Mouse (Mus musculus): Measurements from ENCODE around the gene Sft2d1.
"Not testable (repeated sequence)": the region's sequence is repeated elsewhere in the genome, so short reads cannot be mapped to it uniquely, and the experiment has no call there.

The Sft2d1 gene

DNA sequence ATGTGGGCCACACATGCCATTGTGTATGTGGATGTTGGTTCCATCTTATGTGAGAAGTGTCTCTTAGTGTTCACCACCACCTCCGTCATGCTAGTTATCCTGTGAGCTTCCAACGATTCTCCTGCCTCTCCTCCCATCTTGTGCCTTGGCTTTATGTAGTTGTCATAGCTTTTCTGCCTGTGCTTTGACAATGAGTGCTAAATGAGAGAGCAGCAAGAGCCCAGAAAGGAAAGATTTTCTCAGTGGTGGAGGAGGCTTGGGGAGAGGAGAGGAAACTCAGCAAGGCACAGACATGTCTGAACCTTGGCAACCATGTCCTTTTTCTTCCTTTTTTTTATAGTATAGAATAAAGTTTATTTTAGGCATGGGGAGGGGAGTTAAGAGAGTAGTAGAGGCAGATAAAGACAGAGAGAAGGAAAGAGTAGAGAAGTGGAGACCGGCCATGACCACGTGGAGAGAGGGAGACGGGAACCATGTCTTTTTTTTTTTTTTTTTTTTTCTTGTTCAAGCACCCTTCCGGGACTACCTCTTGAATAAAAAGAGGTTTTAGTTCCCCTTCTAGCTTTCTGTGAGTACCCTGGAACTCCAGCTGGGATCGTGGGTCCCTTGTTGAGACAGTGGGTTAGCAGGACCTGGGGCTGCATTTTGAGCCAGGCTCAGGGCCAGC lies 8.0 kb upstream of the Sft2d1 start:
- DNase-seq (ENCODE audit: low read depth, low spot score): no peak

DNA sequence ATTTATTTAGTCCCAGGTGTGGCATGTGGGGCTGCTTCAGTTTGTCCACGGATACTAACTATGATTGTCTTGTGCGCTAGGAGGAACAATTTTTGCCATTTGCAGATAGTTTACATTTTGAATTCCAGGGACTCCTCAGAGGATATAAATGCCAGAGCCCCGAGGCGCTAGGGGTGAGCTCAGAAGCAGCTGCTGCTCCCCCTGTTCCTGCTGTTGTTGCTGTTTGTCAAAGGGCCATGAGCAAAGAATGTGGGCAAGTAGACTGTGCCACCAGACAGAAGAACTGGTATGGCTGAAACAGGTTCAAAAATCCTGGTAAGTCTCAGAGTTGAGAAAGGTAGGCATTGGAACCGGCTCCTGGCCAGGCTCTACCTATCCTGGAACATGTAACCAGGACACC lies 7.2 kb upstream of the Sft2d1 start:
- no peak for DNase-seq (ENCODE audit: low read depth, low spot score)

- no peak for DNase-seq (ENCODE audit: low read depth, low spot score)
Observed at GRCm38 (mm10) chr17:8305801-8306200, 5.1 kb upstream of the Sft2d1 start.

- DNase-seq (ENCODE audit: low read depth, low spot score): no peak
Observed at GRCm38 (mm10) chr17:8311751-8312150, 849 bp downstream of the Sft2d1 start.

DNA sequence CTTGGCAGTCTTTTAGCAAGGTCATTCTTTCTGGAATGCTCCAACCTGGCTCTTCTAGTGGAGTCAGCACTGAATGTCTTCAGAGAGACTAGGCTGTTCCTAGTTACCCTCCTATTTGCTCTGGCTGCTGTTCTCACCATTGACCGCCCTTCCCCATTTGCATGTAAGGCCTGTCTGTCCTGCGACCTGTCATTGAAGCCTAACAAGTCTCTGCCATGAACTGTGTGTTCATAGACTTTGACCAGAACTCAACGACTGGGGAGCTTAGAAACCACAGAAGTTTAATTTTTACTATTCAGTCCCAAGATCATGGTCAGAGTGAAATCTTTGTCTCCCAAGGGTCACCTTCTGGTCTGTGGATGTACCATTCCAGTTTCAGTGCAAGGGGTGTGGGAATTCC lies 3.1 kb downstream of the Sft2d1 start:
- DNase-seq (ENCODE audit: low read depth, low spot score): no peak

DNA sequence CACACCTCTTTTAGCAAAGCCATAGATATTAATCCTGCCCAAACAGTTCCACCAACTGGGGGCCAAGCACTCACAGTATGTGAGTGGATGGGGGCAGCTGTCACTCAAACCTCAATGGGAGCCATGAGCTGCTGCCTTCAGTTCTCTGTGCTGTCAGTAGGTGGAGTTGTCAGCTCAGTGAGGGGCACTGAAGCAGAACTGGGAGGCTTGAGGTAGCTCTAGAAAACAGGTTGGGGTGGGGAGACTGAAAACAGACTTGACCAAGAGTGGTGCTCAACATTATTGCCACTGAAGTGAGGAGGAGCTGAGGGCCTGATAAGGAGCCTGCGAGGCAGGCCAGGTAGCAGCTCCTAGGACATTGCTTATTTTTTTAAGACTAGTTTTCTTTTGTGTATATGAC lies 5.3 kb downstream of the Sft2d1 start:
- no peak for DNase-seq (ENCODE audit: low read depth, low spot score)

DNA sequence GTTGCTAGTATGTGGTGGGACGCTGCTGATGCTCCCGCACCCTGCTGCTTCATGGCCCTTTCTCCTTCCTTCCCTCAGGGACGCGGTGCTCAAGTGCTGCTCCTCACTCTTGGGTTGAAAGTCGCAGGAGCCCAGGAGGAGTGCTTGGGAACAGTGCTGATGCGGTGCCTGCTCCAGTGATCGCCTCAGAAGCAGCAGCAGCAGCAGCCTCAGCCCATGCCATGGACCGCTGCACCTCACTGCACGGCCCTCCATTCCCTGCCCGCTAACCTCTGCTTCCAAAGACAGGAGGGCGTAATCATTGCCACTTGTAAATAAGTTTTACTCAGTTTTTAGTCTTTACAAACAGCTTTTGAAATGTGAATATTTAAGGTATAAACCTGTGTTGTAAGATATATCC lies 16.0 kb downstream of the Sft2d1 start:
- not testable (repeated sequence) for DNase-seq (ENCODE audit: low read depth, low spot score)

DNA sequence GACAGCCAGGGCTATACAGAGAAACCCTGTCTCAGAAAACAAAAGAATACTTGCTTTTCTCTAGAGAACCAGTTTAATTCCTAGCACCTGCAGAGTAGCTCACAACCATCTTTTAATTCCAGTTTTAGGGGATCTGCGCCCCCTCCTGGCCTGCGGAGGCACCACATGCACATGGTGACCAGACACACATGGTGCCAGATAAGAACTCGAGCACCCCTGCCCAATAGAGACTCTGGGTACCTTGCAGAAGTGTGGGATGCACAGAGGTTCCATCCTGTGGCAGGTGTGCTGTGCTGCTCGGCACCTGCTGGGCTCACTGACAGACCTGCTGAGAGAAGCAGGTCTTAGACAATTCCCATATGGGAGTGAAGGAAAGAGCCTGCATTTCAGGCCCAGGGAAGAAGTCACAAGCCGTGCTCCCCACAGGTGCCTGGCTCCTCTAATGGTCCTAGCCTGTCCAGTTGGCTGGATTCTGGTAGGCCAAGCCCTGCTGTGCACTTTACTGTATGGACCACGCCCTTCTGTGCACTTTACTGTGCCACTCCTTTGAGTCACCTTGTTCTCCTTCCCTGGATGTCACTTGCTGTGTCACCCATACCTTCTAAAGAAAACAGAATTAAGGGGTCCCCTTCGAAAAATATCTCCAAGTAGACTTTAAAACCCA lies 17.7 kb downstream of the Sft2d1 start:
- no peak for DNase-seq (ENCODE audit: low read depth, low spot score)

DNA sequence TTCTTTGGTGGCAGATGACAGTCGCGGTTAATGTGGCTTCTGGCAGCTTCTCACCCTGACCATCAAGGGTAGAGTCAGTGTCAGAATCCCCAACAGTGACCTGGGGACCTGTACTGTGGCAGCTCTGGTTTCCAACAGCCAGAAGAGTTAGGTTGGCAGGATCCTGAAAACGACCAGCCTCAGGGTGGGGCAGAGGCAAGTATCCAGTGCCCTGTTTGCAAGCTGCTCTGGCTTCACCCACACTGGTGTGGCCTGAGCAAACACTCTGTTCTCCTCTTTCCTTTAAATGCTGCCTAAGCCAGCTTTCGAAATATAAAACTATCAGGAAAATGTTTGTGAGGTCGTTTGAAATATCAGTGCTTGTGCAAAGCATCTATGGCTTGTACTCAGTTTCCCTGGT lies 19.7 kb downstream of the Sft2d1 start:
- no peak for DNase-seq (ENCODE audit: low read depth, low spot score)

DNA sequence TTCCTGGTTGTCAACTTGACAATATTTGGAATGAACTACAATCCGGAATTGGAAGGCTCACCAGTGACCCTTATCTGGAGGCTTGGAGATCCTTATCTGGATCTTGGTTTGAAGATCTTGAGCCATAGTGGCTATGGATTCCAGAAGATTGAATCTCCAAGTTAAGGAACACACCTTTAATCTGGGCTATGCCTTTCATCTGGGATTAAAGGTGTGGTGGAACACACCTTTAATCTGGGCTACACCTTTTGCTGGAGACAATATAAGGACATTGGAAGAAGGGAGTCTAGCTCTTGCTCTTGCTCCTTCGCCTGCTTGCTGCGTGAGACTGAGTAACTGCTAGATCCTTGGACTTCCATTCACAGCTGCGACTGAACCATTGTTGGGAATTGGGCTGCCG lies 26.3 kb downstream of the Sft2d1 start, which contains the start of gene Prr18:
TSS of gene Prr18 (plus strand) at position 301 of the 400 bp plus-strand sequence.
- not testable (repeated sequence) for DNase-seq (ENCODE audit: low read depth, low spot score)

GRCm38 (mm10) chr17:8339666-8340374 lies 28.9 kb downstream of the Sft2d1 start:
- DNase-seq (ENCODE audit: low read depth, low spot score): no peak

DNA sequence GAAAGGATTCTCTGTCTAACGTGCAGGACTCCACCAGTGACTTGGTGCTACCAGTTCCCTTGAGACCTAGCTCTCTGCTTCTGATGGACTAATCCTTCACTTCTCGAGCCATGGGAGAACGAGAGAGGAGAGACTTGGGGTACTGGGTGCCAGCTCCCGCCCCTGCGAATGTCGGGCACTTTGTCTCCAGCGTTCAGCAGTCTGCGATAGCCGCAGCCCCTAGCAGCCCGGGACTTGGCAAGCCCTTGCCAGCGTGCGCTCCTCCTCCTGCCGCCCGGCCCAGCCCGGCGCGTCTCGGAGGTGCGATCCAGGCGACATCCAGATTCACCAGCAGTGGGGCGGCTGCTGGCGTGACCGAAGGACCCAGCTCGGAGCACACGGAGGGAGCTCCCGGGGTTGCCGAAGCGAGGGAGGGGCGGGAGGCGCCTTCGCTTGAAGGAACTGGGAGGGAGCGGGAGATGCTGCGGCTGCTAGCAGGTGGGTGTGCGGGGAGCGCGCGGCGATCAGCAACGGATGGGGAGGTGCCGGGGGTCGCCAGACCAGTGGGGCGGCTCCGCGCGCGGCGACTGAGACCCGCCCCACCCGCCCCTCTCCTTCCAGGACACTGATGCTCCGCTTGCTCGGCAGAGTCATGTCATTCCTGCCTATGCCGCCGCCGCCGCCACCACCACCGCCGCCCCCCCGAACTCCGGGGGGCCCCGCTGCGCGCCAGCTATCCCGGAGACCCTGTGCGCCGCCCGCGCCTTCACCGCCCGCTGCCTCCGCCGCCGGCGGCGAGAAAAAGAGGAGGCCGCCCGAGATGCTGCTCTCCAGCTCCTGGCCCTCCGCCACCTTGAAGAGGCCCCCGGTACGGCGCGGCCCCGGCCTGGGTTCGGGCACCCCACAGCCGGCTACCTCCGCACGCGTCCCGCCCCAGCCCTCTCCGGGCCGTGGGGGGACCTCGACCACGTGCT lies 29.8 kb downstream of the Sft2d1 start:
- DNase-seq (ENCODE audit: low read depth, low spot score): no peak

- no peak for DNase-seq (ENCODE audit: low read depth, low spot score)
Observed at GRCm38 (mm10) chr17:8341360-8341963, 30.6 kb downstream of the Sft2d1 start.

- no peak for DNase-seq (ENCODE audit: low read depth, low spot score)
Observed at GRCm38 (mm10) chr17:8342706-8343105, 31.8 kb downstream of the Sft2d1 start.

DNA sequence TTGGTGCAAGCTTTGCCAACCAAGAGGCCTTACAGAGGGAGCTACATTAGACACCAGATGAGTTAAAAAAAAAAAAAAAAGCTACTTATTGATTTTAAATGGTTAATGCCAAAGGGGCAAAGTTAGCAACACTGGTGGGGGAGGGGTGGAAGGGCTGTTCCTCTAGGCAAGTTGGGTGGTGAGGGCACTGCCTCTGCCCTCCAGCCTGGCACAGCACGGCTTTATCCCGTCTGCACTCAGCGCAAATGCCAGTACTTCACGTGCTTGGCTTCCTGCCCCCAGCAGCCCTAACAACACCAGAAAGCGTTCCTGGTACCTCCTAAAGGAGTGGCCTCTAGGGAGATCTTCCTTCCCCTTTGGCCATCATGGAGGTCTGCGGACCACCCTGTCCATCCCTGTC lies 32.5 kb downstream of the Sft2d1 start:
- DNase-seq (ENCODE audit: low read depth, low spot score): no peak

GRCm38 (mm10) chr17:8347765-8348285 lies 36.9 kb downstream of the Sft2d1 start:
- DNase-seq (ENCODE audit: low read depth, low spot score): no peak

- DNase-seq (ENCODE audit: low read depth, low spot score): no peak
Observed at GRCm38 (mm10) chr17:8348941-8349340, 38.0 kb downstream of the Sft2d1 start.

GRCm38 (mm10) chr17:8351088-8351487 lies 40.2 kb downstream of the Sft2d1 start:
- DNase-seq (ENCODE audit: low read depth, low spot score): no peak

DNA sequence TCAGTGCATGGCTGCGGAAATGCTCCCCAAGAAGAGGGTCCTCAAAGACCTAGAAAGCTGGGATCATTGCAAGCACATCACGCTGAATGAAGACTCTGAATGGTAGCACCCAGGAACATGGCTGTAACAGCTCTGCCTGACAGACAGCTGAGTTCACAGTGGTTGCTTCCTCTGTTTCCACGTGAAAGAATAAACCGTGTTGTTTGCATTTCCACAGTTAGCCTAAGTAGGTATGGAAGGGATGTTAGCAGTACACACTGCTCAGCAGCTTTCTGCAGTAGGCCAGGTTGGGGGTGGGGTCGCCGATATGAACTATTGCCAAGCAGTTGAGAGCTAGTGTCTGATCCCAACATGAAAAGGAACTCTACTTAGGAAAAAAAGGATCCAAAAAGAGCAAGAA lies 44.8 kb downstream of the Sft2d1 start, which contains the start of gene T2:
TSS of gene T2 (plus strand) at position 301 of the 400 bp plus-strand sequence.
- DNase-seq (ENCODE audit: low read depth, low spot score): no peak

DNA sequence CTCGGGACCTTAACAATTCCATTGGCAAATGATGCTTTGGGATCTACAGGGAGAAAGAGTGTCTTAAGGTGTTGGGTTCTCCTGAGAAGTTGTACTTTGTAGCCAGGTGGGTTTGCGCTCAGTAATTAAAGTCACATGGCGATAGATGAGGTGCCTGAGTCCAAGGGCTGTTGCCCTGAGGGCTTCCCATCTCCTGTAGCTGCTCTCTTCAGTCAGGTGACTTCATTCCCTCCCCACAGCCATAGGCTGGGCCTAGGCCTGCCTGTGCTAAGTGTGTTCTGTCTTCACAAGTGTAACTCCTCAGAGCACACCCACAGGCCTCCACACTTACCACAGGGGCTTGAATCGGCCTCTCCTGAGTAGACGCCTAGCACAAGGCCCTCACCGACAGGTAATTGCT lies 46.6 kb downstream of the Sft2d1 start:
- no peak for DNase-seq (ENCODE audit: low read depth, low spot score)

DNA sequence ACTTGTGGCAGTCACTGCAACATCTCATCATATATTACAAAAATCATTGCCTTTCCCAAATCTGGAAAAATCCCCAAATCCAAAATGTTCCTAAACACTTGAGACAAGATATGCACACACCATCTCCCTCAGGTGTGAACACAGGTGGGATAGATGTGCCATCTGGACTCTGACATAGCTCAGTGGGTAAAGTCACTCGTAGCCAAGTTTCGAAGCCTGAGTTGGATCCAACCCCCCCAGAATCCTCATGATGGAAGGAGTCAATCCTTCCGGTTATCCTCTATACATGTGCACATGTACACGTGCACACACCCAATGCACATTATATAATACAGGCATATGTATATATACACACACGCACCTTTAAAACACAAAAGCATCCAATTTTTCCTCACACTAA lies 50.0 kb downstream of the Sft2d1 start:
- no peak for DNase-seq (ENCODE audit: low read depth, low spot score)

Data from c-Kit-negative CD71-positive TER-119-positive erythroid progenitor cells, embryonic 14.5 days (primary cell).